ENCODE assay signal across 14 mouse cellular contexts in the genomic region with DNA sequence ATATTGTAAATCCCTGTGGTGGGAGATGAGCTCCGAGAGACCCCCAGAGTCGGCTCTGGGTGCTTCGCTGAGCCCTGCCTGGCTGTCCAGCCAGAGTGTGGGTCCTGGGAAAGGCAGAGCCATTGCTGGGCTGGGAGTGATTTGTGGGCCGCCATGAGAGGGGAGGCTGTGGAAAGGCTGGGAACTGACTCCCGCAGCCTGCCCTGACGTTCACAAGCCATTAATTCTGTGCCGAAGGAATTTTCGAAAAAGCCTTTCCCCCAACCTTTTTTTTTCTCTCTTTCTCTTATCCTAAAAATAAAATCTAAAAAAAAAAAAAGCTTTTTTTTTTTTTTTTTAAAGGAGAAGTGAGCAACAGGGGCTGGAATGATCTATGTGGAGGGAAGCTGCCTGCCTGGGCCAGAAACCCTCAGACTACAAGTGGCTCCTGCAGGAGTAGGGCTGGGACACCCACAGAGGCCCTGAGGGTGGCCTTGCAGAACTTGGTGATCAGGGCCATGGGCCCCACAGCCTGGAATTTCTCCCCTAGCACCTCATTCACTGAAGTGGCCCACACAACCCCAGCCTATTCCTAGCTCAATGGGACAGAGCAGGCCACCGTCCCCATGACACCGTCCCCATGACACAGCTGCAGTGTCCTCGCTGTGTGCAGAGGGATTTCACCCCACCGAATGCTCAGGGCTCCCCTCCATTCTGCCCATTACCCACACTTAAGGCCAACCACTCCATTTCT. TPM values are rescaled to one million over a fixed set of nuclear protein-coding genes. Genes with fewer than 3 reads are reported as not detected.
DNase-seq lines count a peak whose midpoint lies in the region; ATAC-seq lines count a peak whose summit lies in the region.
"Had no signal": no experiment of that assay in that cellular context is flagged by ENCODE, and none has a peak within 500 bp of the region (broad histone marks: within the 10 kb centered on the region; RNA-seq: fewer than 3 reads in every experiment).

No protein-coding gene starts in this region.

- H3K4me2 ChIP-seq in neural tube, embryonic 12.5 days (replicated peaks) = no peak overlapping the region
- no peak overlapping the region for H3K4me2 ChIP-seq in limb, embryonic 11.5 days (ENCODE audit: low read depth, severe bottlenecking)
- H3K4me2 ChIP-seq: midbrain, embryonic 11.5 days had no signal

- ATAC-seq in neural tube, embryonic 12.5 days (ENCODE audit: low FRiP score, low read depth) = 0 out of 2 replicates have a peak, but pooled peaks have one; percentile 5
- no peak for ATAC-seq in limb, embryonic 11.5 days (ENCODE audit: insufficient number of reproducible peaks, low FRiP score, low TSS enrichment, low read depth)
- ATAC-seq in erythroid progenitor cell, adult 5-6 weeks (replicated peaks; ENCODE audit: low FRiP score, poor library complexity, severe bottlenecking) = no peak
- ATAC-seq: CD4-positive, CD25-positive, alpha-beta regulatory T cell, adult 4 months had no signal

- no peak overlapping the region for H3K4me3 ChIP-seq in neural tube, embryonic 12.5 days
- no peak overlapping the region for H3K4me3 ChIP-seq in limb, embryonic 11.5 days (ENCODE audit: low read depth, low read length)
- H3K4me3 ChIP-seq: erythroblast, embryonic 14.5 days; hindbrain, embryonic 10.5 days had no signal

- no peaks in the 10 kb centered on the region for H3K27me3 ChIP-seq in neural tube, embryonic 12.5 days (replicated peaks)
- no peaks in the 10 kb centered on the region for H3K27me3 ChIP-seq in limb, embryonic 11.5 days (ENCODE audit: control insufficient read depth, insufficient read depth, low read length)

- peaks cover 42% of the 10 kb centered on the region for H3K4me1 ChIP-seq in neural tube, embryonic 12.5 days
- H3K4me1 ChIP-seq in limb, embryonic 11.5 days (ENCODE audit: control insufficient read depth, insufficient read depth, low read length) = peaks cover 28% of the 10 kb centered on the region

- no peak overlapping the region for H3K9ac ChIP-seq in neural tube, embryonic 12.5 days
- no peak overlapping the region for H3K9ac ChIP-seq in limb, embryonic 11.5 days (ENCODE audit: low read length)

- H3K36me3 ChIP-seq in neural tube, embryonic 12.5 days = no peaks in the 10 kb centered on the region
- H3K36me3 ChIP-seq in limb, embryonic 11.5 days (ENCODE audit: control insufficient read depth, insufficient read depth, low read length) = no peaks in the 10 kb centered on the region
- H3K36me3 ChIP-seq: hindbrain, embryonic 10.5 days had no signal

- H3K9me3 ChIP-seq in neural tube, embryonic 12.5 days = no peaks in the 10 kb centered on the region
- no peaks in the 10 kb centered on the region for H3K9me3 ChIP-seq in limb, embryonic 11.5 days (ENCODE audit: control insufficient read depth, low read length)
- H3K9me3 ChIP-seq: hindbrain, embryonic 10.5 days had no signal

- WGBS in neural tube, embryonic 12.5 days = 32% methylated on average over 12 of the region's 12 CpGs
- 44% methylated on average over 12 of the region's 12 CpGs for WGBS in limb, embryonic 11.5 days

- H3K27ac ChIP-seq in neural tube, embryonic 12.5 days = no peak overlapping the region
- peak overlapping the region; percentile 0; the same call in 1 of the 2 replicates for H3K27ac ChIP-seq in limb, embryonic 11.5 days (replicated peaks; ENCODE audit: low read depth, low read length)
- H3K27ac ChIP-seq: hindbrain, embryonic 10.5 days had no signal

- peak; percentile 18 for DNase-seq in gastrocnemius, postnatal 25 days
- DNase-seq in gastrocnemius, postnatal 10 days = no peak
- DNase-seq in neural tube, embryonic 10.5 days (ENCODE audit: extremely low spot score, low spot score) = no peak
- DNase-seq in limb, embryonic 11.5 days (ENCODE audit: low spot score) = no peak
- no peak for DNase-seq in cerebellum, adult 8-10 months
- no peak for DNase-seq in frontal cortex, adult 2 months (ENCODE audit: extremely low spot score in 1 of 2, low spot score in 1 of 2)
- DNase-seq: cerebellum, adult 11-12 months had no signal

RNA-seq across cellular contexts. Expression of gene Plxnd1, which starts 11.3 kb away (rescaled TPM):
- total RNA-seq in gastrocnemius, postnatal 25 days (2021) = 10 to 100 TPM; 25.7 TPM
- total RNA-seq in gastrocnemius, postnatal 10 days (2021) = 100 to 1,000 TPM in 1 of 2 experiments, 10 to 100 TPM in 1; 90.1 to 127 TPM
- 20.0 and 28.0 TPM in 2 replicates for polyA plus RNA-seq in neural tube, embryonic 12.5 days (2016; fragmentation: Nextera tagmentation; extraction: Ambion mirVana)
- 19.6 and 26.5 TPM in 2 replicates for polyA plus RNA-seq in limb, embryonic 11.5 days (2014; fragmentation: Nextera tagmentation; extraction: Ambion mirVana)
- 9.6 and 22.3 TPM in 2 replicates for total RNA-seq in erythroid progenitor cell, adult 5-6 weeks (2015; ENCODE audit: low replicate concordance)
- 2.0 and 2.3 TPM in 2 replicates for total RNA-seq in erythroid progenitor cell, adult 5-6 weeks (2017; ENCODE audit: low replicate concordance)
- polyA plus RNA-seq in frontal cortex, adult 2 months (2012; rRNA removed) = 56.5 and 73.7 TPM in 2 replicates

RNA-seq across cellular contexts. Expression of gene H1foo, which starts 38.7 kb away (rescaled TPM):
- total RNA-seq in gastrocnemius, postnatal 25 days (2021) = not detected
- not detected for total RNA-seq in gastrocnemius, postnatal 10 days (2021)
- polyA plus RNA-seq in neural tube, embryonic 12.5 days (2016; fragmentation: Nextera tagmentation; extraction: Ambion mirVana) = not detected in 2 replicates
- not detected in 2 replicates for polyA plus RNA-seq in limb, embryonic 11.5 days (2014; fragmentation: Nextera tagmentation; extraction: Ambion mirVana)
- not detected in 2 replicates for total RNA-seq in erythroid progenitor cell, adult 5-6 weeks (2015; ENCODE audit: low replicate concordance)
- total RNA-seq in erythroid progenitor cell, adult 5-6 weeks (2017; ENCODE audit: low replicate concordance) = not detected in 2 replicates
- polyA plus RNA-seq in frontal cortex, adult 2 months (2012; rRNA removed) = not detected in 2 replicates
- total RNA-seq: left cerebral cortex, postnatal 10 days had no signal
- polyA plus RNA-seq: CD4-positive, CD25-positive, alpha-beta regulatory T cell, adult 4 months; erythroblast, embryonic 14.5 days; hindbrain, embryonic 10.5 days; midbrain, embryonic 11.5 days had no signal

RNA-seq across cellular contexts. Expression of gene Rho, which starts 51.9 kb away (rescaled TPM):
- under 1 TPM in 1 of 2 experiments, not detected in 1; 0.20 TPM for total RNA-seq in gastrocnemius, postnatal 25 days (2021)
- total RNA-seq in gastrocnemius, postnatal 10 days (2021) = under 1 TPM; 0.19 to 0.32 TPM
- polyA plus RNA-seq in neural tube, embryonic 12.5 days (2016; fragmentation: Nextera tagmentation; extraction: Ambion mirVana) = 0.69 and 1.1 TPM in 2 replicates
- 0.03 TPM in 1 of 2 replicates, not detected in the other for polyA plus RNA-seq in limb, embryonic 11.5 days (2014; fragmentation: Nextera tagmentation; extraction: Ambion mirVana)
- total RNA-seq in erythroid progenitor cell, adult 5-6 weeks (2015; ENCODE audit: low replicate concordance) = not detected in 2 replicates
- not detected in 2 replicates for total RNA-seq in erythroid progenitor cell, adult 5-6 weeks (2017; ENCODE audit: low replicate concordance)
- 0.86 and 1.6 TPM in 2 replicates for polyA plus RNA-seq in frontal cortex, adult 2 months (2012; rRNA removed)
- polyA plus RNA-seq: CD4-positive, CD25-positive, alpha-beta regulatory T cell, adult 4 months; erythroblast, embryonic 14.5 days; midbrain, embryonic 11.5 days had no signal
